Mouse (Mus musculus): ENCODE measurements around the gene Atp6v0c.

Atp6v0c gene

GRCm38 (mm10) chr17:24169317-24170065 lies at the start of gene Atp6v0c:
Gene Atp6v0c, minus strand, starts transcription at chr17:24169702.
- ATAC-seq (ENCODE audit: insufficient number of reproducible peaks, low FRiP score, low TSS enrichment), result peak; percentile 80

DNA sequence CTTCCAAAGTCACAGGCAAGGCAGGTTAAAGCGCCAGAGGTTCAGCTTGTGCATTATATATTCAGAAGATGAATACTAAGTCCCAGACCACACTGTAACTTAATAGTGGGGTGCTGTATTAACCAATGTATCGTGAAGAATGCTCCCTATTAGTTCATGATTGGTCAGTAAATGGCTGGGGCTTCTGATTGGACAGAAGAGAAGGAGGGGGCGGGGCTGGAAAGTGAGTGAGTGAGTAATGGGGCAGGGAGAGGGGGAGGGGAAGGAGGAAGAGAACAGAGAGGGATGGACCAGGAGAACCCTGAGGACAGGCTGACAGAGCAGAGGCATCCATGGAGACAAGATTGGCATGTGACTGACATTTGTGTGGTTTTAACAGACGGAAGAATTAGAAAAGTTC lies 47.3 kb upstream of the Atp6v0c start:
- no peak for ATAC-seq (ENCODE audit: insufficient number of reproducible peaks, low FRiP score, low TSS enrichment)

DNA sequence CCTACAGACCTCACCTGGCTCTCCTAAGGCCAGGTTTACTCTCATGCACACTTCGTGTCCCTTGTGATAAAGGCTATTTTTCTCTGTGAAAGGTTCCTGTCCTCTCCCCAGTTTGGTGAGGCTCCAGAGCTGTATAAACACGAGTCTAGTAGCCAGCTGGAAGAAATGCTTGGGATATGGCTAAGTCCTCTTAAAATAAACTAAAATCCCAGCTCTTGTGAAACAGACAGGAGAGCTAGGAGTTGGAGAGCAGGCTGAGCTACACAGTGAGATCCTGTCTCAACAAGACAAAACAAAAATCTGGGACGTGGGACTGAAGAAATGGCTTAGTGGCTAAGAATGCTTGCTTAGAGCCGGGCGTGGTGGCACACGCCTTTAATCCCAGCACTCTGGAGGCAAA lies 43.7 kb upstream of the Atp6v0c start:
- ATAC-seq (ENCODE audit: insufficient number of reproducible peaks, low FRiP score, low TSS enrichment), result no peak

DNA sequence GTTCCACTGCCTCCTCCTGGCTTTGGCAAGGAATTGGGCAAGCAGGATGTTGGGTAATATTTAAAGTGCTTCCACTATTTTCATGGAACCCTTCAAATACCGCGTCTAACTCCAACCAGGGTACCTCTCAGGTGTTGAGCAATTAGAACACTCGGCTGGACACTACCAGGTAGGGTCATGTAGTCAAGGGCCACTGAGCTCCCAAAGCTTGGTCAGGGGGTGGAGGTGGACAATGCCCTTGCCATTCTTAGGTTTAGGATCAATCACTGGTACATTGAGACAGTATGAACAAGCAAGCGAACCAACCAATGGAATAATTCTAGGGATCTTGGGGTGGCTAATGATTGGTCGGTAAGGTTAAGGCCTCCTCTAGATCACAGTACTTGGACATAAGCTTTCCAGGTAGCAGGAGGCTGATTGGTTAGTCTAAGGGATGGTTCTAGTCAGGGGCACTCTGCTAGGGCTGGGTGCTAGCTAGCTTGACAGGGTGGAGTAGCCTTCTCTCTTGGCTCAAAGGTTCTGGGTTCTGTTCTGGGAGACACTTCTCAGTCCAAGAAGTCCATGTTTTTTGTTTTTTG lies 43.0 kb upstream of the Atp6v0c start:
- ATAC-seq (ENCODE audit: insufficient number of reproducible peaks, low FRiP score, low TSS enrichment), result no peak

- ATAC-seq (ENCODE audit: insufficient number of reproducible peaks, low FRiP score, low TSS enrichment), result peak; percentile 52
These were observed 42.3 kb upstream of the Atp6v0c start for GRCm38 (mm10) chr17:24211631-24212440.

- no peak for ATAC-seq (ENCODE audit: insufficient number of reproducible peaks, low FRiP score, low TSS enrichment)
These were observed 41.1 kb upstream of the Atp6v0c start for GRCm38 (mm10) chr17:24210591-24210990.

- no peak for ATAC-seq (ENCODE audit: insufficient number of reproducible peaks, low FRiP score, low TSS enrichment)
These were observed 40.4 kb upstream of the Atp6v0c start for GRCm38 (mm10) chr17:24209916-24210240.

GRCm38 (mm10) chr17:24209043-24209915 lies 39.8 kb upstream of the Atp6v0c start, which contains the start of gene Ntn3:
Gene Ntn3, minus strand, starts transcription at chr17:24209531.
- ATAC-seq (ENCODE audit: insufficient number of reproducible peaks, low FRiP score, low TSS enrichment), result no peak

- no peak for ATAC-seq (ENCODE audit: insufficient number of reproducible peaks, low FRiP score, low TSS enrichment)
These were observed 39.1 kb upstream of the Atp6v0c start for GRCm38 (mm10) chr17:24208641-24209042.

- ATAC-seq (ENCODE audit: insufficient number of reproducible peaks, low FRiP score, low TSS enrichment), result no peak
These were observed 38.5 kb upstream of the Atp6v0c start for GRCm38 (mm10) chr17:24207768-24208640.

GRCm38 (mm10) chr17:24206451-24207351 lies 37.2 kb upstream of the Atp6v0c start:
- no peak for ATAC-seq (ENCODE audit: insufficient number of reproducible peaks, low FRiP score, low TSS enrichment)

DNA sequence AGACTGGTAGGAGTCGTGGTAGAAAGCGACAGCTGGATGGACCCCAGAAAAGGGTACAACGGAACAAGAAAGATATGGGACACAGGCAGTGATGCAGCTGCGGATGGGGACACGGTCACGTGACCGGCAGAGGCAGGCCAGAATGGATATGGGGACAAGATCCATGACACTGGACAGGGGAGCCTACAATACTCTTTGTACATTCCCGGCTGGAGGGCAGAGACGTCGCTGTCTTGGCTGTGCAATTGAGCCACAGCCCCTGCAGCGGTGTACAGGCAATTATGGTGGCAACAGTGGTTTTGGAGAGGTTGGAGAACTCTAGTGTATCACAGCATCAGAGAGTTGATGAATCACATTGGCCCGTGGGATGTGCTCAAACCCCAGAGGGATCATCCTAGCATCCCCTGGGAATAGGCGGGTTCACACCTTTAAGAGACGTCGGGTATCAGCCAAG lies 36.4 kb upstream of the Atp6v0c start:
- ATAC-seq (ENCODE audit: insufficient number of reproducible peaks, low FRiP score, low TSS enrichment), result no peak

GRCm38 (mm10) chr17:24205284-24205888 lies 35.9 kb upstream of the Atp6v0c start, which contains the start of gene Tbc1d24:
Gene Tbc1d24, minus strand, starts transcription at chr17:24205562.
- ATAC-seq (ENCODE audit: insufficient number of reproducible peaks, low FRiP score, low TSS enrichment), result peak; percentile 49

DNA sequence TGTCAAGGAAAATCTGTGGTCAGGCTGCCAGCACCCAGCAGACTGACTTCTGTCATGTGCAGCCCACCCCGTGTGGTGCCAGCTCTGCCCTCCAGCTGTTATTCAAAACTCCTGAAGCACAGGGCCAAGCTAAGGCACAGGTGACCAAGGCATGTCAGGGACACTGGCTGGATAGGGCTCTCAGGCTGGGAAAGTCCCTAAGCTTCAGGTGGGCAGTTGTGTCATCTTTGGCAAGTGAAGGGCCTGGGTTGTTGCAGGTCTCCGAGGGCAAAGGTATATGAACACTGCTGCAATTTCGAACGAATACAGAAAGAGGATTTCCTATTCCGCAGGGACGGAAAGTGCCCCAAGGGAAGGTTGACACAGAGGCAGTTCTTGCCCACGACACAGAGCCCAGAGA lies 35.3 kb upstream of the Atp6v0c start:
- no peak for ATAC-seq (ENCODE audit: insufficient number of reproducible peaks, low FRiP score, low TSS enrichment)

DNA sequence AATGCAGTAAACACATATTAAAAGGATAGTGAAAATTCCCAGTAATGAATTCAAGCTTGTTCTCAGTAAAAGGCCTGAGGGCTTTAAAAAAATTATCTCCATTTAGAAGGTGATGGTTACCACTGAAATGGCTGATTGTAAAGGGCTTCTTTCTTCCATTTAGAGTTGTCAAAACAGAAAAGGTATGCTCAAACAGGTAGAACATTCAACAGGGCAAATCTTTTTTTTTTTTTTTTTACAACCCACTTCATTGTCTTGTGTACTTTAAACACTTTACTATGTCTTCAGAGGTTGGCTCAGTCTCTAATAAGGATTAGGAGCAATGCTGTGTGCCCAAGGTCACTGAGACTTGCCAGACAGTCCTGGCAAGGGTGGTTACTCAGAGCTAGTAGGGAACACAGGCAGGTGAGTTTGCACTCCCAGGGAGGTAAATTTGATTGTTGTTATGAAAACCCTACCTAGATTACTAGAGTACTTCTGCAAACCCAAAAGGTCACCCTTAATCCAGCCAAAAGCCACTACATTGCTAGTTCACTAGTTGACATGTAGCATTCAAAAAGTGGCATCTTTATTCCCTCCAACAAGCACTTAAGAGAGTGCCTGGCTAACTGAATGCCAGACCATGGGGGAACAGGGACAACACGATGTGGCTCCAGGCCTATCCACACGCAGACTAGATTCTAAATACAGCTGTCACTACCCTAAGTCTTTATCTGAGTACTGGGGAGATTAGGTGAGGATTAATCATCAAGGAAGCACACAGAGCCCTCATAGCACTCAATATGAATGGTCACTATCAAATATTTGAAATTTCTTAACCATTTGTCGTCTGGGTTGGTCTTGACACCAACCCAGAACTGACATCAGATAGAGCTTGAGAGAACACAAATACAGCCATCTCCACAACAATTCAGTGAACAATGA lies 34.4 kb upstream of the Atp6v0c start:
- ATAC-seq (ENCODE audit: insufficient number of reproducible peaks, low FRiP score, low TSS enrichment), result no peak

DNA sequence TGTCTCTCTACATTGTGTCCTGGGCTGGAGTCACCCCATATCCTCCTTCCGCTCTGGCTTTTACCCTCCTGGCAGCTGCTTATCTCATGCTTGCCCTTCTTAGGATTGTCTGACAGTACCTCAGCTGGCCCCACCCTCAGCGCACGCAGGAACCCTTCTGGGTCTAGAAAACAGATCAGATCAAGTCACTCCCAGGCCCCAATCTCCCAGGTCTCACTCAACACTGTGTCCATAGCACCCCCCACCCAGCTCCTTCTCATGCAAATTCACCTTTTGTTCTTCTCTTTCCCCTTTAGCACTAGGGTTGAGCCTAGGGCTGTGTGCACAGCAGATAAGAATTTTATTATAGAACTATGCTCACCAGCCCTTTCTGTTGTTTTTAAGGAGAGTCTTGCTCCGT lies 33.6 kb upstream of the Atp6v0c start:
- ATAC-seq (ENCODE audit: insufficient number of reproducible peaks, low FRiP score, low TSS enrichment), result no peak

DNA sequence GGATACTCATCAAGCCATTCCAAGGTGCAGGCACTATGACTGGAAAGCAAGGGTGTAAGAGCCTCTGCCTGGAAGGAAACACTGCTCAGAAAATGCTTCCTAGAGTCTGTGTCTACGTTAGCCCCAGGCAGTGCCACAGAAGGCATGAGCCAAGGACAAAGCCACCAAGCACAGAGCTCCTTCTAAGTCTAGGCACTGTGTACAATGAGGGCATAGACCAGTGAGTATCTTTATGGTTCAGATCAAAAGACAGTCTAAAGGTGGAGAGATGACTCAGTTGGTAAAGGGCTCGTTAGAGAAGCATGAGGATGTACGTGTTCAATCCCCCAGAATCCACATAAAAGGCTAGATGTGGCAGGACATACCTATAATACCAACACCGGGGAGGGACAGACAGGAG lies 31.6 kb upstream of the Atp6v0c start:
- ATAC-seq (ENCODE audit: insufficient number of reproducible peaks, low FRiP score, low TSS enrichment), result no peak

Data from cerebellum, adult (tissue).